Mouse (Mus musculus) c-Kit-positive CD71-negative TER-119-negative erythroid progenitor cells, embryonic 14.5 days (primary cell): ENCODE results near the gene Tmem131.
"Not testable (repeated sequence)": the region's sequence is repeated elsewhere in the genome, so short reads cannot be mapped to it uniquely, and the experiment has no call there.

Experiments
- DNase-seq: peaks from one replicate; pipeline ENCODE4 v3.0.0-alpha.2; 2013; ENCODE audit warnings: low read depth

Tmem131 gene

GRCm38 (mm10) chr1:36919728-36920127, 23.7 kb downstream of the Tmem131 start:
- DNase-seq: peak; percentile 65

- DNase-seq: no peak
Observed at GRCm38 (mm10) chr1:36917423-36917822, 26.0 kb downstream of the Tmem131 start.

GRCm38 (mm10) chr1:36915200-36915580, 28.3 kb downstream of the Tmem131 start:
- DNase-seq: no peak

- no peak for DNase-seq
Observed at GRCm38 (mm10) chr1:36914455-36915199, 28.8 kb downstream of the Tmem131 start.

GRCm38 (mm10) chr1:36913806-36914205, 29.7 kb downstream of the Tmem131 start:
- DNase-seq: no peak

DNA sequence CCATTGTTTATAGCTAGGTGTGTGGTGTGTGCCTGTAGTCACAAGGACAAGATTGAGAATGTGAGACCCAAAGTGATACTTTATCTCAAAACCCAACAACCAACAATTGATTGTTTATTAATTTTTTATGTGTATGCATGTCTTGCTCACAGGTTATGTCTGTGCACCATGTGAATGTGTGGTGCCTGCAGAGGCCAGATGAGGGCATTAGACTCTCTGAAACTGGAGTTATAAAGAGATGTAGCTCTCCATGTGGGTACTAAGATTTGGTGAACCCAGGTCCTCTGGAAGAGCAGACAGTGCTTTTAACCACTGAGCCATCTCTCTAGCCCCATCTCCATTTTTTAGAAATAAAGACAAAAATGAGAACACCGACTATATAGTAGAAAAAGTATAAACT, 31.2 kb downstream of the Tmem131 start:
- no peak for DNase-seq

GRCm38 (mm10) chr1:36911603-36912002, 31.9 kb downstream of the Tmem131 start:
- no peak for DNase-seq

GRCm38 (mm10) chr1:36910397-36910796, 33.1 kb downstream of the Tmem131 start:
- DNase-seq: no peak

DNA sequence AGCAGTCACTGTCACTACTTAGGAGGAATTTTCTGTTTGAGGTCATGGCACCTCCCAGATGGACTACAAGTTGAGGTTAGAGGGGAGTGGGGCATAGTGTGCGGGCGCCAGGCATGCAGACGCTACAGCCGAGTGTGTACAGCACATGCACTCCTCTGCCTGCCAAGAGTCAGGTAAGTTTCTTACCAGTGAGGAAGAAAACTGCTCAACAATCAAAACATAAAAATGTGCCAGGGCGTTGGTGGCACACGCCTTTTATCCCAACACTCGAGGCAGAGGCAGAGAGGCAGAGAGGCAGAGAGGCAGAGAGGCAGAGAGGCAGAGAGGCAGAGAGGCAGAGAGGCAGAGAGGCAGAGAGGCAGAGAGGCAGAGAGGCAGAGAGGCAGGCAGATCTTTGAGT, 33.5 kb downstream of the Tmem131 start:
- DNase-seq: not testable (repeated sequence)

- no peak for DNase-seq
Observed at GRCm38 (mm10) chr1:36905216-36905615, 38.2 kb downstream of the Tmem131 start.

- DNase-seq: no peak
Observed at GRCm38 (mm10) chr1:36904489-36904888, 39.0 kb downstream of the Tmem131 start.

DNA sequence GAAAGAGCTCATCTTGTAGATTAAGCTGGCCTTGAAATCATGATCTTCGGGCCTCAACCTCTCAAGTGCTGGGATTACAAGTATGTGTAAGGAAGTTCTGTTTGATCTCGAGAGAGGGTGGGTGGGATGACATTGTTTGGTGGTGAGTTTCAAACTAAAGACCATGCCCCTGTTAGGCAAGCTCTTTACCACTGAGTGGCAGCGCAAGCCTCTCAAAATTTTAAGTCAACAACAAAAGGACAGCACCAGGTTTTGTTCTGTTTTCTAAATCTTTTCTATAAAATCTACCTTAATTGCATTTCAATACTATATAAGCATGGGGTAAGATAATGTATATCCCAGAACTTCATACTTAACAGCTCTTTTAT, 39.4 kb downstream of the Tmem131 start:
- DNase-seq: no peak

DNA sequence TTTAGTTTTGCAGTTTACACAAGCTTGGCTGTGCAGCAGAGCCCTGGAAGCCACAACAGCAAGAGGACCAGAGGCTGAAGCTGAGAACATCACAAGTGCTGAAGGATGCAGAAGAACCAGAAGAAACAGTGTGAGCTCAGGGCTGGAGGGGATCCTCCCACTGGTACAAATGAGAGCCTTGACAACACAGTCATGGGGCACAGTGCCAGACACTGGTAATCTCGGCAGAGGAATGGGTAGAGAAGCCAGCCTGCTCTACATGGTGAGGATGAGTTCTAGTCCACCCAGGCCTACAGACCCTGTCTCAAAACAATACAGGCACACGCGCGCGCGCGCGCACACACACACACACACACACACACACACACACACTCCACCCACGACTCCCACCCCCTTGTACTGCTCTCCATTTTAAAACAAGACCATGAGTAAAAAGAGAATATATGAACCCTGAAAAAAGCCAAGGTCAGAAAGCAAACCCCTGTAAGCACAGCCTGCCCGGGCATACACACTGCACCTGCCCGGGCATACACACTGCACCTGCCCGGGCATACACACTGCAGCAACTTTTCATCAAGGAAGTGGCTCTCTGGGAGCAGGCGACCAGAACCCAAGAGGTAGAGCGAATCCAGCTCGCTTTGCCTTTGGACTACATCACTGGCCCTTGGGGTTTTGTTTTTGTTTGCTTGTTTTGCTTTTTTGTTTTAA, 39.9 kb downstream of the Tmem131 start:
- no peak for DNase-seq

DNA sequence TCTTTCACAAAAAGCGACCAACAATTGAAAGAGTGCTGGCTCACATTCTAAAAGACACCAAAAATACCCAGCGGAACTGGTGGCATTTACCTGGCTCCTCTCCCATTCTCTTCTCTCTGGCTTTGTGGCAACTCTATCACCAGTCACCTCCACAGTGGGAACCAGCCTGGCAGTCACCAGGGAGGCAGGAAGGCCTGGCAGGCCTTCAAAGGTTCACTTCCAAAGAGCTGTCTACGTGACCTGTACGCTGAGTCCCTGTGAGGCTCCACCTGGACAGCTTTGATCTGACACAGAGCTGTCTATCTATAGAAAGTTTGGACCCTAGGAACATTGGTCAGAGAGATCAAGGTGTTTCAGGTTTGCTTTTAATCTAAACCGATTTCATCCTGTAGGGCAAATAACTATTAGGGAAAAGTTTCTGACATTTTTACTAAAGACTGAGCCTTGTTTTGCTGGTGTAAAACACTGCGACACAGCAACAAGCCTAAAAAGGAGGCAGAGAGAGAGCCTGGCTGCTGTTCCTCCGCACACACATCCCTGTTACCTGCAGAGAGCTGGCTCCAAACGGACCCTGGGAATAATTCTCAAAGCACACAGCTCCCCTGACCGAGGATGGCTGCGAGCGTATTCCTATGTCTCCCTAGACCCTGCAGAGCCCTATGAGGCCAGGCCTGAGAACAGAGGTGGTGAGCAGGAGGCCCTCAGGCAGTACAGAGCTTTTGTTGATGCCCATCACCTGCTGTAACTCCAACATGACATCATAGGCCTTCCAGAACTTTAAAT, 40.7 kb downstream of the Tmem131 start:
- no peak for DNase-seq

DNA sequence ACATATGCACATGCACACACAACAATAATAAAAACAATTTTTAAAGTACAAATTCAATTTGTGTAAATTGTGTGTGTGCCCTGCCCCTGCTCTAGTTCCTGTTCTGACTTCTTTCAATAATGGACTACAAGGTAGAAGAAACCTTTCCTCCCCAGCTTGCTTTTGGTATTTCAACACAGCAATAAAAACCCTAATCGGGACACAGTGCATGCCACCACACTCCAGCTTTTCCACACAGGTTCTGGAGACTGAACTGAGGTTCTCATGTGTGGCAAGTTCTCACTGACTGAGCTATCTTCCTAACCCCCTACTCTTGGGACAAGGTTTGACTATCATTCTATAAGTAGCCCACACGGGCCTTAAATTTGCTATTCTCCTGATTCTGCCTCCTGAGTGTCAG, 43.8 kb downstream of the Tmem131 start:
- no peak for DNase-seq

GRCm38 (mm10) chr1:36896423-36896822, 47.0 kb downstream of the Tmem131 start:
- DNase-seq: no peak

DNA sequence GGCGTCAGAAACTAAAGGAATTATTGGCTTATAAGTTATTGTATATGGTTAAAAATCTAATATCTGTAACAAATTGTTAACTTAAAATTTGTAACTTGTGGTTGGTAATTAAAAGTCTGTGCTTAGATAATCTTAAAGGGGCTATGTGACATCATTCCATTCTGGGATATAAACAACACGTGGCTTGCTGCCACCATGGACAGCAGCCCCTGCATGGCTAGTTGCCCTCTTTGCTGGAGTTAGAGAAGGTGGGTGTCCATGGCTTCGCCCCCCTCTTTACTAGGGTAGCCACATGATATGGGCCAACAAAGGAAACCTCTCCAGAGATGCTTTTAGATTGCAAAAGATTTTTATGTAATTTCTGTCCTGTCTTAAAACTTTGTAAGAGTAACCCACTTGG, 48.0 kb downstream of the Tmem131 start:
- DNase-seq: no peak

DNA sequence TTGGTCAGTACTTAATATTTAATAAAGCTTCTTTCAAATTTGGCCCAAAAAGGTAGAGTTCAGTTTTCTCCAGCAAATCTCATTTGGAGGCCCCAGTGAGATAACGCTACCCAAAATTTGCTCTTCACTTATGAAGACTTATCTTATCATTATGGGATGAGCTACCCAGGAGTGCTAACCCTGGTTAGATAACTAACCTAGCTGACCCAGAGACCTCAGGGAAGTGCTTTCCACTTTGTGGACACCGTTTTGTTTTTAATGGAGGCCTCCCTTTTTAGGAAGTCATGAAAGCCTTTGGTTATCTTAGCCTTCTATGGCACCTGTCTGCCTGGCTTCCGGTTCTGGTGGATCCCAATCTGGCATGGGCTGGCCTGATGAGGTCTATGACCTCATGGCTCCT, 49.3 kb downstream of the Tmem131 start:
- DNase-seq: no peak

DNA sequence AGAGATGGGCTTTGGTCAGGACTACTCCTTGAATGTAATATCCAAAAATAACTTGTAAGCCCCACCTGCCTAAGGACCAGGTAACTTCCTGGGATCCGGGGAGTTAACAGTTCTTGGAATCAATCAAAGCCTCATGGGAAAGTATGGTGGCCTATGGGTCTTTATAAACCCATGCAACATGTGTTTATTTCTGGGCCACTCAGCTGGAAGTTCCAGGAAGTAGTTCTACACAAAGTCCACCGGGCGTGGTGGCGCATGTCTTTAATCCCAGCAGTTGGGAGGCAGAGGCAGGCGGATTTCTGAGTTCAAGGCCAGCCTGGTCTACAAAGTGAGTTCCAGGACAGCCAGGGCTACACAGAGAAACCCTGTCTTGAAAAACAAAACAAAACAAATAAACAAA, 49.7 kb downstream of the Tmem131 start:
- DNase-seq: not testable (repeated sequence)

- no peak for DNase-seq
Observed at GRCm38 (mm10) chr1:36893146-36893545, 50.3 kb downstream of the Tmem131 start.

DNA sequence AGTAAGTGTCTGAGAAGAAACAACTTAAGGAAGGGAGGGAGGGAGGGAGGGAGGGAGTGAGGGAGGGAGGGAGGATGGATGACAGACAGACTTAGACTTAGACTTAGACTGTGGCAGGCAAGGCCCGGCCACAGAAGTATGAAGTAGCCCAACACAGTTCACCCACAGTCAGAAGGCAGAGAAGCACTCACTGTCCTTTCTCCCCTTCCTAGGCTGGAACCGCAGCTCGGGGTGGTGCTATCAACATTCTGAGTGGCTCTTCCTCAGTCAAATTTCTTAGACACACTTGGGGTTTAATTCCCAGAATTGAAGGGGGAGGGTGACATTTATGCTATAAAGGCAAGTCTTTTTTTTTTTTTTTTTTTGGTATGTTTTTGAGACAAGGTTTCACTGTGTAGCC, 51.0 kb downstream of the Tmem131 start:
- DNase-seq: no peak

DNA sequence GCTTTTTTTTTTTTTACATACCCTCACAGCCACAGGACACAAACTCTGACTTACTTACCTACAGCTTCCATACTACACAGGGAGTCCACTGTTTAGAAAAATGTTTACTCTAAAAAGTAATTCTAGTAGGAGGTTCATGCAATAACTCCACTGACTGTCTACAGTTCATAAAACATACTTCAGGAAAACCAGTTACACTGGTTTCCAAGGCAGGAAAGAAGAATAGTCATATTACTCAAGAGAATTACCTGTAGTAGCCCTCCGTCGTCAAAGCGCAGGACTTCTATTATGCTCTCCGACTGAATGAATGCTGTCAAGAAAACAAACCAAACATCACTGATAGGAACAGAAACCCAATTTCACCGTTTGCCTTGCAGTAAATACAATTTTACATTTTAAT, 54.5 kb downstream of the Tmem131 start:
- no peak for DNase-seq

DNA sequence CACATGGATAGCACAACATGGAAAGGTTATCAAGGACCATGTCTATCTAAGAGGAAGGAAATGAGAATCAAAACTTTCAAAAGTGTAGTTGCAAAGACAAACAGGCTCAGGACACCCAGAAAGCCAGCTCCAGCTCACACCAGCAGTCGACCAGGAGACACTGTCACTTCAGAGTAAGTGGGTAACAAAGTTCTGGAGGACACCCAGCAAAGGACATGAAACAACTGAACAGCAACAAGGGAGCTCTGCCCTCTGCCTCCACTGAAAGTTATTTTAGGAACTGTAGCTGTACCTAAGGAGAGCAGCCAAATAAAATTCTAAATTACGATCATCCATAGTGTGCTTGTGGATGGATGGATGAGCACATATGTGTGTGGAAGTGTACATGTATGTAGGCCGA, 56.3 kb downstream of the Tmem131 start:
- DNase-seq: no peak
